Mouse (Mus musculus) gastrocnemius, adult 2 months (tissue): ENCODE measurements around the gene Dennd4b. TPM values are rescaled to one million over a fixed set of nuclear protein-coding genes. Genes with fewer than 3 reads are reported as not detected.
"Not testable (repeated sequence)": the region's sequence is repeated elsewhere in the genome, so short reads cannot be mapped to it uniquely, and the experiment has no call there.

Experiments
- DNase-seq: peaks from one replicate; pipeline ENCODE4 v3.0.0; 2022
- H3K27ac ChIP-seq: fragments of 200-600 bp; 2 replicates; pipeline ENCODE4 v1.8.1; 2022; ENCODE audit warnings: mild to moderate bottlenecking
- H3K4me3 ChIP-seq: fragments of 200-600 bp; 2 replicates; pipeline ENCODE4 v1.8.1; 2022; ENCODE audit warnings: mild to moderate bottlenecking, moderate library complexity
- CTCF ChIP-seq: fragments of 200-600 bp; IDR thresholded peaks from 2 replicates; pipeline ENCODE4 v1.8.1; 2022; ENCODE audit warnings: antibody characterized with exemption, mild to moderate bottlenecking, moderate library complexity
- intact Hi-C: fragments of 180-260 bp; cut with DNase I; formaldehyde crosslinking; loops from one replicate; pipeline ENCODE4 v1.15.1; 2025
- total RNA-seq, 2 experiments: library from RNA; stranded (reverse); gene quantifications; 2 replicates each; pipeline ENCODE4 v1.2.3; 2021

Gene Dennd4b
- total RNA-seq, 2 experiments from 2014 or later: 82.2 to 84.2 TPM

GRCm38 (mm10) chr3:90268971-90269370 lies 4.0 kb downstream of the Dennd4b start:
- intact Hi-C loops: loop anchor here (5.0 to 10.0 kb wide), 2 partner anchors 54 to 103 kb away; partner anchors contain the start of genes Rab13 and Rps27
- no peak for TF ChIP-seq CTCF
- Histone ChIP-seq H3K27ac (no peak overlapping the region), H3K4me3 (no peak overlapping the region)
- DNase-seq: no peak

DNA sequence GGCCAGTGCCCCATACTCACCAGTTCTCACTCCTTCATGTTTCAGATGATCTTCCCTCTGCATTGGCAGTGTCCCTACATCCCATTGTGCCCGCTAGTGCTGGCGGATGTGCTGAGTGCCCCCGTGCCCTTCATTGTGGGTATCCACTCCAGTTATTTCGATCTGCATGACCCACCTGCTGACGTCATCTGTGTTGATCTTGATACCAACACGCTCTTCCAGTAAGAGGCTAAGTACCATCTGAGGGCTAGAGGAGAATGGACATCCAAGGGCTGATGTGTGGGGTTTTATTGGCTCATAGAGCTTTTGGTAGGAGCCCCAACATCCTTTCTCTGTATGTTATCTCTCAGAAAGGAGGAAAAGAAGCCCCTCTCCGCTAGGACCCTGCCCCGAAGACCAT lies 5.8 kb downstream of the Dennd4b start:
- DNase-seq: no peak
- no peak overlapping the region for H3K27ac ChIP-seq
- H3K4me3 ChIP-seq: no peak overlapping the region
- intact Hi-C loops: no loop called here
- TF ChIP-seq CTCF: no peak

- H3K4me3 ChIP-seq: no peak overlapping the region
- intact Hi-C loops: no loop called here
- DNase-seq: no peak
- H3K27ac ChIP-seq: no peak overlapping the region
- TF ChIP-seq CTCF: no peak
These were observed 7.2 kb downstream of the Dennd4b start for GRCm38 (mm10) chr3:90272170-90272569.

DNA sequence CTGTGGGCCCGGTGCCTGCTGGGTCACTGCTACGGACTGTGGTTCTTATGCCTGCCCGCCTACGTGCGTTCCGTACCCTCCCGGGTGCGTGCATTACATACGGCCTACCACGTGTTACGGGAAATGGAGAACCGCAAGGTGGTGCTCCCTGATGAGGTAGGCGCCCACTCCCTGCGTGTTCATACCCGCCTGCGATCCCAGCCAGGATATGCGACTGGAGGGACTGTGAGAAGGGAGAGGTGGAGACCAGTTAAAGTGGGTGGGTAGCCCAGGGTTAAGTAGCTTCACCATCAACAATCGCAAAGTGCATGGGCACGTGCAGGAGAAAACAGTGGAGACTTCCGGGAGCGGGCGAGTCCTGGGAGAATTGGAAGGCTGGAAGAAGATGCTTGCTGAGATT lies 8.9 kb downstream of the Dennd4b start:
- no peak overlapping the region for H3K4me3 ChIP-seq
- no peak for DNase-seq
- intact Hi-C loops: no loop called here
- no peak for TF ChIP-seq CTCF
- H3K27ac ChIP-seq: no peak overlapping the region

DNA sequence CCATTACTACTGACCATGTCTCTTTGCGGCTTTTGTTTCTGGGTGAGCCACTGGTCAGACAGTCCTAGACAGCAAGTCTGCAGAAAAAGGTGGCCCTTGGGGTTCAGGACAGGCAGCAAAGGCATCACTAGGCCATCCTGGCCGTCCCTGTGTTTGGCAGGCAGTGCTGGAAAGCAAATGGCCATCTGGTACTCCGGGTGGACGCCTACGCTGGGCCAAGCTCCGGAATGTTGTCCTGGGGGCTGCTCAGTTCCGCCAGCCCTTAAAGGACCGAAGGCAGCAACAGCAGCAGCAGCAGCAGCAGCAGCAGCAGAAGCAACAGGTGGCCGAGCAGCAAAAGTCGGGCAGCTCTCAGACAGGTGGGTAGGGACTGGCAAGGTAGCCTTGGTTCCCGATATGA lies 10.3 kb downstream of the Dennd4b start:
- no peak for TF ChIP-seq CTCF
- H3K27ac ChIP-seq: no peak overlapping the region
- intact Hi-C loops: no loop called here
- DNase-seq: no peak
- no peak overlapping the region for H3K4me3 ChIP-seq

- Histone ChIP-seq H3K27ac (no peak overlapping the region), H3K4me3 (no peak overlapping the region)
- intact Hi-C loops: no loop called here
- DNase-seq: no peak
- TF ChIP-seq CTCF: no peak
These were observed 11.9 kb downstream of the Dennd4b start for GRCm38 (mm10) chr3:90276858-90277257.

DNA sequence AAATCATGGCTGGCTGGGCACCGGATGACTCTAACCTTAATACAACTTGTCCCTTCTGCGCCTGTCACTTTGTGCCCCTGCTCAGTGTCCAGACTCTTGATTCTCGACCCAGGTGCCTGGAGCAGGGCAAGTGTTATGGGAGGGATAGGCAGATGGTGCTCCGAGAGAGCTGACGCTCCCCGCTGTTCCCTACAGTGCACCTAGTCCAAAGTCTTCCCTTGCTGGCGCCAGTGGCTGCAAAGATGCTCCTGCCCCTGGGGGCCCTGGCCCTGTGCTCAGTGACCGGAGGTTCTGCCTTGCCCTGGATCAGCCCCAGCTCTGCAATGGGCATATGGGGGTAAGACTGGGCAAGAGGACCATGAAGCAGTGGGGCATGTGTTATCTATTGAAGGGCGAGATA lies 12.8 kb downstream of the Dennd4b start:
- H3K4me3 ChIP-seq: no peak overlapping the region
- no peak for TF ChIP-seq CTCF
- no peak for DNase-seq
- intact Hi-C loops: no loop called here
- H3K27ac ChIP-seq: no peak overlapping the region

GRCm38 (mm10) chr3:90278211-90278610 lies 13.2 kb downstream of the Dennd4b start:
- TF ChIP-seq CTCF: no peak
- no peak overlapping the region for H3K4me3 ChIP-seq
- H3K27ac ChIP-seq: no peak overlapping the region
- DNase-seq: no peak
- intact Hi-C loops: no loop called here

DNA sequence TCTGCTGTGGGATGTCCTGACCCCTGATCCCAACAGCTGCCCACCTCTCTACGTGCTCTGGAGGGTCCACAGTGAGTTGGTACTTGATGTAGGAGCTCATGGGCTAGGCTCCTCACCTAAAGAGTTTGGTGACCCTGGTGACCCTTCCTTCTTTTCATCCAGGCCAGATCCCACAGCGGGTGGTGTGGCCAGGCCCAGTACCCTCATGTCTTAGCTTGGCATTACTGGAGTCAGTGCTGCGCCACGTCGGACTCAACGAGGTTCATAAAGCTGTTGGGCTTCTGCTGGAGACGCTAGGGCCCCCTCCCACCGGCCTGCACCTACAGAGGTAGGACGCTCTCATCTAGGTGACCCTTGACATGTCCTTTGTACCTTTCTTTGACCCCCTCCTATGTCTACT lies 14.2 kb downstream of the Dennd4b start:
- DNase-seq: no peak
- no peak overlapping the region for H3K4me3 ChIP-seq
- no peak for TF ChIP-seq CTCF
- no peak overlapping the region for H3K27ac ChIP-seq
- intact Hi-C loops: no loop called here

DNA sequence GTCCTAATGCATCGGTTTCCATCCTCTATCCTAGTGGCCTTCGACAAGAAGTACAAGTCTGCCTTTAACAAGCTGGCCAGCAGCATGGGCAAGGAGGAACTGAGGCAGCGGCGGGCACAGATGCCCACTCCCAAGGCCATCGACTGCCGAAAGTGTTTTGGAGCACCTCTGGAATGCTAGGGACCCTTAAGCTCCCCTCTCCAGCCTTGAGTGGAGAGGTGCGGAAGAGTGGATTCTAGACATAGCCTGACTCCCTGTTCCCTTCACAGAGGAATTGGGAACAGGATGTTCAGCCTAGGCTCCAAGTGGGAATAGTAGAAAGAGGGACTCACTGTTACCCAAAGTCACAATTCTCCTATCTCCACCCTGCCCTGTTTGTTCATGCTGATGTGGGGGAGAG lies 14.8 kb downstream of the Dennd4b start:
- TF ChIP-seq CTCF: no peak
- no peak for DNase-seq
- H3K27ac ChIP-seq: no peak overlapping the region
- intact Hi-C loops: loop anchor here (5.0 kb wide), 1 partner anchor 93 kb away; no protein-coding TSS in a partner anchor
- no peak overlapping the region for H3K4me3 ChIP-seq

DNA sequence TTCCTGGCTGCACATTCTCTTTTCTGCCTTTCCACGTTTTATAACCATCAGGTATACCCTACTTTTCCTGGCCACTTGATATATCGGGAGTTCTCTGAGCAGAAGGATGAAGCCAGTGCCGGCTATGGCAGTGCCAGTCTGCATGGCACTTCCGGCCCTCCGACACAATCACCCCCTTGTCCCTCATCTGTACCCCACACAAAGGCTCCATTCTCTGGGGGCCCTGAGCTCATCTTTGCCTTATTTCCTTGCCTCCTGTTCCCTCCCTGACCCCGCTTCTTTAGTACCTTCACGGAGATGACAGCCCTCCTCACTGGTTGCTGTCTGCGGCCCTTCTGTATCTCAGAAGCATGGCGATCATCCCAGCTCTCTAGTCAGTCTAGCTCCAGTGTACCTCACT lies 15.7 kb downstream of the Dennd4b start:
- Histone ChIP-seq H3K4me3 (no peak overlapping the region), H3K27ac (no peak overlapping the region)
- no peak for DNase-seq
- intact Hi-C loops: loop anchor here (5.0 kb wide), 1 partner anchor 92 kb away; no protein-coding TSS in a partner anchor
- no peak for TF ChIP-seq CTCF

DNA sequence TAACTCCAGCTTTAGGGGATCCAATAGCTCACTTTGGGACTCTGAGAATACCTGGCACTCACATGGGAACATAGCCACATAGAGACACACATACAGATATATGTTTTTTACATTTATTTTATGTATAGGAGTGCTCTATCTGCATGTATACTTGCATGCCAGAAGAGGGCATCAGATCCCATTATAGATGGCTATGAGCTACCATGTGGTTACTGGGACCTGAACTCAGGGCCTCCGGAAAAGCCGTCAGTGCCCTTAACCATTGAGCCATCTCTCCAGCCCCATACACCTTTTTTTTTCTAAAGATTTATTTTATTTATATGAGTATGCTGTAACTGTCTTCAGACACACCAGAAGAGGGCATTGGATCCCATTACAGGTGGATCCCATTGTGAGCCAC lies 19.2 kb downstream of the Dennd4b start:
- peak; percentile 26; the same call in 1 of the 2 replicates for TF ChIP-seq CTCF
- no peak for DNase-seq
- intact Hi-C loops: loop anchor here (5.0 kb wide), 1 partner anchor 88 kb away; no protein-coding TSS in a partner anchor
- H3K4me3 ChIP-seq: no peak overlapping the region
- no peak overlapping the region for H3K27ac ChIP-seq

DNA sequence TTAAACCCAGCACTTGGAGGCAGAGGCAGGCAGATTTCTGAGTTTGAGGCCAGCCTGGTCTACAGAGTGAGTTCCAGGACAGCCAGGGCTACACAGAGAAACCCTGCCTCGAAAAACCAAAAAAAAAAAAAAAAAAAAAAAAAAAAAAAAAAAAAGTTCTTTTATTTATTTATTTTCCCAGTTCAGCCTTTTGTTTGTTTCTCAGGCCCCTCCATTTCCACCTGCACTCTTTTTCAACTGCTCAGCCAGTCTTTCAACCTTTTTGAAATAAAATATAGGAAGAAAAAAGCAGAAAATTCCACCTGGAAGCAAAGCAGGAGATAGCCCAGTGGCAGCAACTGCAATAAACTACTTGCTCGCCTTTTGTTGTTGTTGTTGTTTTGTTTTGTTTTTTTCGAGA lies 24.4 kb downstream of the Dennd4b start:
- intact Hi-C loops, H3K27ac ChIP-seq, DNase-seq, H3K4me3 ChIP-seq: not testable (repeated sequence)

DNA sequence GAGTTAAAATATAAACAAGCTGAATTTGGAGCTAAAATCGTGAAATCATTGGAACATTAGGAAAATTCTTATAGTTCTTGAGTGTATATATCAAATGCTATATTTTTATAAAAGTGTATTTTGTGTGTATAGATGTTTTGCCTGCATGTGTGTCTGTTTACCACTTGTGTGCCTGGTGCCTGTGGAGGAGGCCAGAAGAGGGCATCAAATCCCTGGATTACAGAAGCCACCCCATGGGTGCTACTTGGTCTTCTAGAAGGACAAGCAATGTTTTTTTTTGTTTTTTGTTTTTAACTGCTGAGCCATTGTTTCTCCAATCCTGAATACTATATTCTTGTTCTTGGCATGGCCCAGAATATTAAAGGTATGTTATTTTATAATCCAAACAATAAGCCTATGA lies 25.6 kb downstream of the Dennd4b start:
- peak; percentile 43 for TF ChIP-seq CTCF
- H3K4me3 ChIP-seq: no peak overlapping the region
- no peak for DNase-seq
- no peak overlapping the region for H3K27ac ChIP-seq
- intact Hi-C loops: no loop called here

DNA sequence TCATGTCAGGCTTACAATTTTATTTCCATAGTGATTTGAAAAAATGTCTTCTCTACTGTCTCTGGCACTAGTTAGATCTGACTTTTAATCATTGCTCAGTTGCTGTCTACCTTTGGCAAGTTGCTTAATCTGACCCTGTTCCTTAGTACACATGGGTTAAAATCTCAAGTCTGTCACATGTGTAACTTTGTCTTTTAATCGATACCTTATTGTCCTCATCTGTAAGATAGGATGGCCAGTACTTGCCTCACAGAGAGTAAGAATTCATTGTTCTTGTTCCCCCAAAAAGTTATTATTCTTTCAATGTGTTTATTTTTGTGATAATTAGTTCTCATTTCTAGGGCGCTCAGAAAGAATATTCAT lies 27.0 kb downstream of the Dennd4b start:
- no peak for TF ChIP-seq CTCF
- Histone ChIP-seq H3K27ac (peak overlapping the region; percentile 96), H3K4me3 (peak overlapping the region; percentile 91)
- no peak for DNase-seq
- intact Hi-C loops: no loop called here
